Mouse (Mus musculus) heart, adult 18-20 months (tissue): ENCODE measurements around the gene Pabpc6. TPM values are rescaled to one million over a fixed set of nuclear protein-coding genes. Genes with fewer than 3 reads are reported as not detected.

Source experiments
- total RNA-seq, 2 experiments: library from RNA; stranded (reverse); gene quantifications; 2 replicates each; pipeline ENCODE4 v1.2.3; 2021

Pabpc6 gene
- total RNA-seq, 2 experiments from 2014 or later, result not detected

Other genes with a start within 250 kb of the Pabpc6 start
- gene Gm17728, start 247.7 kb downstream of the Pabpc6 start, total RNA-seq, result not detected